Mouse (Mus musculus): Measurements from ENCODE around the gene Zcchc17.
A peak's percentile ranks its signal among the peaks of the same experiment; 100 is the strongest.

The Zcchc17 gene

GRCm38 (mm10) chr4:130279105-130279504 lies 80.6 kb downstream of the Zcchc17 start, which contains the start of gene Serinc2:
Gene Serinc2, minus strand, starts transcription at chr4:130279205.
- DNase-seq, result no peak

- no peak for DNase-seq
Observed at GRCm38 (mm10) chr4:130276573-130277176, 83.1 kb downstream of the Zcchc17 start.

- no peak for DNase-seq
Observed at GRCm38 (mm10) chr4:130275823-130276105, 84.0 kb downstream of the Zcchc17 start.

- peak; percentile 16 for DNase-seq
Observed at GRCm38 (mm10) chr4:130275016-130275822, 84.5 kb downstream of the Zcchc17 start.

- no peak for DNase-seq
Observed at GRCm38 (mm10) chr4:130274346-130275015, 85.3 kb downstream of the Zcchc17 start.

GRCm38 (mm10) chr4:130273698-130274345 lies 85.9 kb downstream of the Zcchc17 start:
- no peak for DNase-seq

GRCm38 (mm10) chr4:130270611-130271347 lies 89.0 kb downstream of the Zcchc17 start:
- no peak for DNase-seq

- DNase-seq, result no peak
Observed at GRCm38 (mm10) chr4:130270089-130270488, 89.7 kb downstream of the Zcchc17 start.

GRCm38 (mm10) chr4:130268736-130269135 lies 91.0 kb downstream of the Zcchc17 start:
- DNase-seq, result no peak

GRCm38 (mm10) chr4:130267069-130267468 lies 92.7 kb downstream of the Zcchc17 start:
- DNase-seq, result no peak

- no peak for DNase-seq
Observed at GRCm38 (mm10) chr4:130266601-130267000, 93.1 kb downstream of the Zcchc17 start.

Data from thymus, postnatal 4 days (tissue).